Mouse (Mus musculus): ENCODE measurements around the gene AU041133.
"Not testable (repeated sequence)": the region's sequence is repeated elsewhere in the genome, so short reads cannot be mapped to it uniquely, and the experiment has no call there.

The AU041133 gene

DNA sequence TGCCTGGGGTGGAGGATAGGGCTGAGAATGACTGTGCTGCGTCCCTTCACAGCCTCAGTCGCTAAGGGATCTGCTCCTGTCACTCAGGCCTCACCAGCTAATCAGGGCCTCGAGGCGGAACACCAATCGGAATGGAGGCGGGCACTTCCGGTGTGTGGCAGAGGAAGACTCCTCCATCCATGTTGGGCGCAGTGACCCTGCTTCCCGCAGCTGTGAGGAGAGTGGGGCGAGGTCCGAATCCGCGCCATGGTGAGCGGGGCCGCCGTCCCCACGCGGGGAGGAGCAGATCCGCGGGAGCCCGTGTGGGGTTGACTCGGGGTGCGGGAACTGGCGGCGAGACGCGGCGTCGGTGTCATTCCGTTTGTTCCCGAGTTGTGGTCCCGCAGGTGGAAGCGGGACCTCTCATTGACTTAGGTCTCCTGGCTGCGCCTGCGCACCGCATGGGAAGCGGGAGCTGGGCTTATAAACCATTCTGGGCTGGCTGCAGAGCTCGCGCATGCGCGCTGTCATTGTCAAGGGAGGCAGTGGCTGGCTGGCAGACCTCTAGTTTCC is at the start of gene AU041133:
TSS of gene AU041133 (plus strand) at position 164 of the 552 bp plus-strand sequence.
- DNase-seq (ENCODE audit: extremely low spot score, low read depth, low spot score): peak; percentile 58

DNA sequence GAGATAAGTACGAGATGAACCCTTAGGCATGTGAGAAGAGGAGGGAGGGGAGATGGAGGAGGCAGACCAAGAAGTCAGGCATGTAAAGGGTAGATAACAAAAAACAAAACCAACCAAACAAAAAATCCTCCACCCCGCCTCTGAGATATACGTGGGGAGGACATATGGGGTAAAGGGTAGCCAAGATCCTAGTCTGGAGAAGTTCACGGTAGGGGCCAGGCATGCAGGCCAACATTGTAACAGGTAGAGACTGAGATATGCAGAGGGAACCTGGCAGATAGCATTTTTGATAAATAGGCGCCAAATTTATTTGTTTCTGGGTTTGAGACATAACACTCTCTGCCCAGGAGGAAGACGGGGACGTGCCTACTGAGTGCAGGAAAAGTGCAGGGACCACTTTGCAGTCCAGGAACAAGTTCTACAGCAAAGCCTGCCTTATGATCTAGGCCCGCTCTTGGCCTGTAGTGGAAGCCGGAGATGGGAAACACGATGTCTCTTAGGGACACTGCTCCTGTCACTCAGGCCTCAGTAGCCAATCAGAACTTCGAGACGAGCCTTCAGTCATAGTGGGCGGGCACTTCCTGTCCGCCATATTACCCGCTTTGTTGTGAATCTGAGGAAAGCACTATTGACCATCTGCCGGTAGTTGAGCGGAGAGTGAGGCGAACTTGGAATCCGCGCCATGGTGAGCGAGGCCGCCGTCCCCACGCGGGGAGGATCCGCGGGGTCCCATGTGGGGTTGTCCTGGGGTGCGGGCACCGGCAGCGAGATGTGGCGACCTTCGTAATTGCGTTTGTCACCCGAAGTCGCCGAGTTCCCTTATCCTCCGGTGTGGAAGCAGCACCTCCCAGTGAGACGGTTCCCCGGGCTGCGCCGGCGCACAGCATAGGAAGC is 44.8 kb upstream of the AU041133 start, which contains the start of gene BC024063:
TSS of gene BC024063 (plus strand) at position 626 of the 894 bp plus-strand sequence.
- DNase-seq (ENCODE audit: extremely low spot score, low read depth, low spot score): peak; percentile 42

DNA sequence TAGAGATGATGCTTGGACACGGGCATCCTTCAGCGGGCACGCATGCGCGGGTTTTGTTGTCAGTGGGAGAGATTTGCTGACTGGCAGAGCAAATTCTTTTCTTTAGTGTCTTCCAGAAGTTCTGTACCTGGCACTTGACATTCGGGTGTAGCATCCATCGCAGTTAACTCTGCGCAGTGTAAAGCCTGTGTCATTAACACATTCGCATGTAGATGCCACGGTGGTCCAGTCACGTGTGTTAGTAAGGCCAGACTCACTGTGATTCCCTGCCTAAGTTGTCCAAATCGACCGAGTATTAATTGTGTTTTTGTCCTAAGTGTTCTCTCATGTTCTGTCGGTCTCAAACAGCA is 44.2 kb upstream of the AU041133 start:
- not testable (repeated sequence) for DNase-seq (ENCODE audit: extremely low spot score, low read depth, low spot score)

DNA sequence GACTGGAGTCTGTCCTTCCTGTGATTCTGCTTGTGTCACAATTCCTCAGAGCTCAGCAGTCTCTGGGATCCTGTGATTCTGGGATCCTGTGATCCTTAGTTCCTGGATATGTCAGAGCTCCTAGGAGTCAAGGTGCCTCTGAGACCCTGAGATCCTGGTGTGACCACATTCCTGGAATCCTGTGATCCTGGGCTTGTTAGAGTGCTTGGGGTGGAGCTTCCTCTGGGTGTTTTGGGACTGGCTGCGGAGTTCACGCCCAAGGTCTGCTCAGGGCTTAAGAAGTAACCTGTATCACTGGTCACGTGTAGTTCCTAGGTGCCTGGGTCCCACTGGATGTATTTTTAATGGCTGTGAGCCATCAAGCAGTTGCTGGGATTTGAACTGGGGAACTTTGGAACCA is 10.6 kb upstream of the AU041133 start:
- DNase-seq (ENCODE audit: extremely low spot score, low read depth, low spot score): no peak

DNA sequence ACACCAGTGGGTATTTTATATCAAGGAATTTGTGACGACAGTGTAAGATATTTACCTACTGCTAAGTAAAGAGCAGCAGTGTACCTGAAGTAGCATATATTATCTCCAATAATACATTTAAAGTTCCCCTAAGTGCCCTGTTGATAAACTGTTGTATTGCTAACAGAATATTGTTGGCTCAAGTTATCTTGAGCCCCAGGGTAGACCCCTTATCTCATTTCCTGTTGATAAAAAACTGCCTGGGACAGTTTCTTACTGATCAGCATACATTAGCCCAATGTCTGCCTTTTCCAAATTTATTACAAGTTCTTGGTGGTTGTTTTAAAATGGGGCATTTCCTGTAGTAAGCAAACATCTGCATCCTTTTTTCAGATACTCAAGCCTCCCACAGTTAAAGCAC is 17.5 kb downstream of the AU041133 start:
- no peak for DNase-seq (ENCODE audit: extremely low spot score, low read depth, low spot score)

DNA sequence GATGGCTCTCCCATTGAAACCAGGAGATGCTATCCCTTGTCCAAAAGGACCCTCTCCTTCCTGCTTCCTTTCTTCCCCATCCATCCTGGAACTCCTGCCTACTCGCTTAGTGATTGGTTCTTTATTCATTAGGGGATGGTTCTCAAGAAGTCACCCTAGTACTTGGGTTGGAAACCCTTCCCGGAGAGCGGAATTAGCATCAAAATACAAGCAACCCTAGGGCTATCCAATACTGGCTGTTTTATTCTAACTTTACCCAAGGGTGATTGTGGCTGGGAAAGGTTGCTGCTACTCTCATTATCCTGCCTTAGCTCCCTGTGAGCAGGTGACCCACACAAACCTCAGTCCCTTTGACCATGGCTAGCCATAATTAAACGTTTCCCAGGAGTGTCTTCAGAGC is 19.8 kb downstream of the AU041133 start:
- DNase-seq (ENCODE audit: extremely low spot score, low read depth, low spot score): no peak

DNA sequence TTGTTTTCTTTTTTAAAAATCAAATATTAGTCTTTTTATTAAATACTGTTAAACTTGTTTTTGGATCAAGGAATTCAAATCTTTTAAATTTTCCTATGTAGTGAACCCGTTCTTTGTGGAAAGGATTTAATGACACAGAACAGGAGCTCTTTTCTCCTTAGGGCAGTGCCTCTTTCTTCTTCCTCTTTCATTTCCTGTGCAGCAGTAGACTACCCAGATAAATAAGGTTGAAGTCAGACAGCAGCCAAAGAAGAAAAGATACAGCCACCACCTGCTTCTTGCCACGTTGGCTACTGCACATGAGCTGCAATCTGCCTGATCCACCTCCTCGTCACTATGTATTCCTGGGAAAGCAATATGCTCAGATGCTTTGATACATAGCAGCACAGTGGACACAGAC is 40.0 kb downstream of the AU041133 start:
- no peak for DNase-seq (ENCODE audit: extremely low spot score, low read depth, low spot score)

DNA sequence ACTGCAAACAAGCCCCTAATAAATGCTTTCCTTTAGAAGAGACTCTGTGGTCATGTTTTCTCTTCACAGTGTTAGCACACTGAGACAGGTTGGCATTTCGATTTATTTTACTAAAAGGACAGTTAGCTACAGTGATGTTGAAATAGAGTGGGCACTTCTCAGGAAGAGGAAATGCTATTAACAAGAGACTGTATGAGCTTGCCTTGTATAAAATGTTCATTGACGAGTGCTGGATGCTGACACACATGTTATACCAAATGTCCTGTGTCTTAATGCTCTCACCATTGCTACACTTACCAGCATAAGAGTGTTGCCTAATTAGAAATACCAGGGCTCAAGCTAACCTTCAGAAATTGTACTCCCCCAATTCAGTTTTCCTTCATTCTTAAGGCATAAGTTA is 42.0 kb downstream of the AU041133 start:
- no peak for DNase-seq (ENCODE audit: extremely low spot score, low read depth, low spot score)

DNA sequence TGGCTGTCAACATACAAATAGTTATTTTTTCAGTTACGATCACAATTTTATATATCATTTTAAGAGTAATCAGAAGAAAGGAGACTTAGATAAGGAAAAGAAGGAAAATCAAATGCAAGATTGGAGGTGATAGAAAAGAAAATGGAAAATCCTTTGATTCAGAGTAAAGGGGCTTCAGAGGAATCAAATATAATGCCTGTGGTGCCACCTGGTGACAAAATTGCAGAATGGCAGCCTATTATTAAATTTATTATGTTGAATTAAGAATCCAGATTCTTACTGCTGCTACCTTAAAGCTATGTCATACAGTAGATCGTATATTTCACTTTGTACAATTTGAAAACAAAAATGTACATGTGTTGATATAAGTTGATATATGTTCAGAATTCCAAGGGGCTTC is 43.0 kb downstream of the AU041133 start:
- DNase-seq (ENCODE audit: extremely low spot score, low read depth, low spot score): peak; percentile 18

DNA sequence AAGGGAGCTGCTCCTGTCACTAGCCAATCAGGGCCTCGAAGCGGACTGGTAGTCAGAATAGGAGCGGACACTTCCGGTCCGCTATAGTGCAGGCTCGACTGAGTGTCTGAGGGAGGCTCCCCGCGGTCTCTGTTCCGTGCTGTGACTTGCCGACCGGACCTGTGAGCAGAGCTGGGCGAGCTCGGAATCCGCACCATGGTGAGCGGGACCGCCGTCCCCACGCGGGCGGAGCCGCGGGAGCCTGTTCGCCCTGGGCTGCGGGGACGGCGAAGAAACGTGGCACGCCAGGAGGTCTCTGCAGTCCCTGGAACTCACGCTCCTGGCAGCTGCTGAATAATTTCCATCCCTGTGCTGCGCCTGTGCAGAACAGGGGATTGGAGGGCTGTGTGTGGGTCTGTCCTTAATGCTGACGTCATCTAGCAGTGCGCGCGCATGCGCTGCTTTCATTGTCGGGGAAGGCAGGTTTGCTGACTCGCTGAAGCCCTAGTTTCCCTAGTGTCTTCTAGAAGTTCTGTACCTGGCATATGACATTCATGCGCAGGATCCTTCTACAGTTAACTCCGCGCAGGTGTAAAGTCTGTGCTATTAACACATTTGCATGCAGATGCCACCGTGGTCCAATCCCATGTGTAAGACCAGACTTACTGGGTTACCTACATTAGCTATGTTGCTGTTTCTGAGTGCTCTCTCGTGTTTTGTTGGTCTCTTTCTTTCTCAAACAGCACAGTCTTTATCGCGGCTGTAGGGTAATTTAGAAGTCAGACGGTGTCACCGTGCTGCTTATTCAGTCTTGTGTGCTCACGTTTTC is 50.6 kb downstream of the AU041133 start:
- peak; percentile 94 for DNase-seq (ENCODE audit: extremely low spot score, low read depth, low spot score)
